Mouse (Mus musculus): ENCODE results near the gene Angel1. TPM values are rescaled to one million over a fixed set of nuclear protein-coding genes. Genes with fewer than 3 reads are reported as not detected.

The Angel1 gene
- polyA plus RNA-seq, 1 experiment = 7.3 TPM

DNA sequence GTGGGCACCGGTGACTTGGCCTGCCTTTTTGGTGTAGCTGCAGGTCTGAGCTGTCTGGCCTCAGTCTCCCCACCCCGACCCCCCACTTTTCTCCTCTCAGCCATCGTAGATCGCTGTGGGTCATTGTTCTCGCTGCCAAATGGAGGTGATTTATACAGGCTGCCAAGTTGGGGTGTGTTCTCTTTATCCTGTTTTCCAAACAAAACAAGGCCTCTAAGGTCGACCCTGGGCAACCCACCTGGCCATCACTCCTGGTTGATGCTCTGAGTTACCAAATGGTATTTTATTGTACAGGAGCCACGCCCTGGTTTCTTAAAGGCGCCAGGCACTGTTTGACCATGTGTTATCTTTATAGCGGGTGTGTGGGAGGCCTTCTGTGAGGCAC is 46.7 kb downstream of the Angel1 start:
- Histone ChIP-seq H3K4me3 (ENCODE audit: insufficient read depth, low read depth, low read length) (peak overlapping the region; percentile 86), H3K27ac (ENCODE audit: insufficient read depth, low read depth, low read length) (no peak overlapping the region), H3K27me3 (replicated peaks; ENCODE audit: control insufficient read depth, insufficient read depth, low read length) (no peaks in the 10 kb centered on the region), H3K36me3 (ENCODE audit: control insufficient read depth, insufficient read depth, low read length) (no peaks in the 10 kb centered on the region), H3K4me1 (ENCODE audit: control insufficient read depth, insufficient read depth, low read length) (no peaks in the 10 kb centered on the region; the same call in 1 of the 2 replicates)
- no peak for TF ChIP-seq CTCF (conservative IDR thresholded peaks at IDR 0.05; ENCODE audit: insufficient read depth, insufficient read length, low read depth, low read length)
- TF ChIP-seq POLR2A (IDR thresholded peaks at IDR 0.05; ENCODE audit: low read depth, low read length) = no peak
- DNase-seq = no peak
- WGBS = 5% methylated on average over 9 of the region's 9 CpGs

GRCm38 (mm10) chr12:86678591-86679545 is 47.4 kb downstream of the Angel1 start, which contains the start of gene Vash1:
Vash1 (plus strand) TSS chr12:86678700.
- WGBS = under 1% methylated on average over 94 of the region's 94 CpGs
- no peaks in the 10 kb centered on the region; the same call in 1 of the 2 replicates for H3K4me1 ChIP-seq (ENCODE audit: control insufficient read depth, insufficient read depth, low read length)
- no peaks in the 10 kb centered on the region for H3K36me3 ChIP-seq (ENCODE audit: control insufficient read depth, insufficient read depth, low read length)
- no peak within 1 kb of the TSS for H3K27ac ChIP-seq (ENCODE audit: insufficient read depth, low read depth, low read length)
- DNase-seq = peak; percentile 46
- no peaks in the 10 kb centered on the region for H3K27me3 ChIP-seq (replicated peaks; ENCODE audit: control insufficient read depth, insufficient read depth, low read length)
- peak within 1 kb of the TSS; percentile 86 for H3K4me3 ChIP-seq (ENCODE audit: insufficient read depth, low read depth, low read length)
- TF ChIP-seq CTCF (conservative IDR thresholded peaks at IDR 0.05; ENCODE audit: insufficient read depth, insufficient read length, low read depth, low read length) (no peak), POLR2A (IDR thresholded peaks at IDR 0.05; ENCODE audit: low read depth, low read length) (no peak)

- TF ChIP-seq POLR2A (IDR thresholded peaks at IDR 0.05; ENCODE audit: low read depth, low read length) (no peak), CTCF (conservative IDR thresholded peaks at IDR 0.05; ENCODE audit: insufficient read depth, insufficient read length, low read depth, low read length) (no peak)
- WGBS = 77% methylated on average over 5 of the region's 5 CpGs
- Histone ChIP-seq H3K4me1 (ENCODE audit: control insufficient read depth, insufficient read depth, low read length) (no peaks in the 10 kb centered on the region), H3K36me3 (ENCODE audit: control insufficient read depth, insufficient read depth, low read length) (no peaks in the 10 kb centered on the region), H3K27ac (ENCODE audit: insufficient read depth, low read depth, low read length) (no peak overlapping the region), H3K27me3 (replicated peaks; ENCODE audit: control insufficient read depth, insufficient read depth, low read length) (no peaks in the 10 kb centered on the region), H3K4me3 (ENCODE audit: insufficient read depth, low read depth, low read length) (no peak overlapping the region)
- DNase-seq = no peak
Observed at GRCm38 (mm10) chr12:86672507-86672906, 53.8 kb downstream of the Angel1 start.

GRCm38 (mm10) chr12:86672105-86672504 is 54.2 kb downstream of the Angel1 start:
- WGBS = 74% methylated on average over 4 of the region's 4 CpGs
- Histone ChIP-seq H3K27me3 (replicated peaks; ENCODE audit: control insufficient read depth, insufficient read depth, low read length) (no peaks in the 10 kb centered on the region), H3K4me1 (ENCODE audit: control insufficient read depth, insufficient read depth, low read length) (no peaks in the 10 kb centered on the region), H3K27ac (ENCODE audit: insufficient read depth, low read depth, low read length) (no peak overlapping the region), H3K36me3 (ENCODE audit: control insufficient read depth, insufficient read depth, low read length) (no peaks in the 10 kb centered on the region), H3K4me3 (ENCODE audit: insufficient read depth, low read depth, low read length) (no peak overlapping the region)
- no peak for TF ChIP-seq POLR2A (IDR thresholded peaks at IDR 0.05; ENCODE audit: low read depth, low read length)
- DNase-seq = no peak

DNA sequence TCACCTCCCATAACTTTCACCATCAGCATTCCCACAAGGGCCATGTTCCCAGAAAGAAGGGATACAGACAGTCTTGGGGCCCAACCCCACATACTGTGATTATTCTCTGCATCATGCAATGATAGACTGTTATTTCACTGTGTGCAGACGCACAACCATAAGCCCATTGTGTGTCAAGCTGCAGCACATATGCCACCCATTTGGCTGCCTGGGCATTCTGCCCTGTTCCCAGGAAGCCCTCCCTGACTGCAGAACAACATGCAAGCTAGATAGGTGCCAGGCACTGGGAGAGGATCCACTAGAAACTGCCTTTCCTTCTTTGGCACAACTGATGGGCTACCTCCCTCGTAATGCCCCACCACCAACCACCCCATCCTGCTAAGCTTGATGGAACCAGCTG is 57.9 kb downstream of the Angel1 start:
- no peak for TF ChIP-seq CTCF (conservative IDR thresholded peaks at IDR 0.05; ENCODE audit: insufficient read depth, insufficient read length, low read depth, low read length)
- TF ChIP-seq POLR2A (IDR thresholded peaks at IDR 0.05; ENCODE audit: low read depth, low read length) = no peak
- DNase-seq = no peak
- no peaks in the 10 kb centered on the region for H3K36me3 ChIP-seq (ENCODE audit: control insufficient read depth, insufficient read depth, low read length)
- no peaks in the 10 kb centered on the region for H3K4me1 ChIP-seq (ENCODE audit: control insufficient read depth, insufficient read depth, low read length)
- H3K27me3 ChIP-seq (replicated peaks; ENCODE audit: control insufficient read depth, insufficient read depth, low read length) = no peaks in the 10 kb centered on the region
- no peak overlapping the region for H3K27ac ChIP-seq (ENCODE audit: insufficient read depth, low read depth, low read length)
- no peak overlapping the region for H3K4me3 ChIP-seq (ENCODE audit: insufficient read depth, low read depth, low read length)
- 96% methylated on average over 2 of the region's 2 CpGs for WGBS

GRCm38 (mm10) chr12:86665656-86666055 is 60.6 kb downstream of the Angel1 start:
- DNase-seq = no peak
- no peaks in the 10 kb centered on the region for H3K27me3 ChIP-seq (replicated peaks; ENCODE audit: control insufficient read depth, insufficient read depth, low read length)
- WGBS = 45% methylated on average over 3 of the region's 3 CpGs
- H3K36me3 ChIP-seq (ENCODE audit: control insufficient read depth, insufficient read depth, low read length) = no peaks in the 10 kb centered on the region
- no peak for TF ChIP-seq CTCF (conservative IDR thresholded peaks at IDR 0.05; ENCODE audit: insufficient read depth, insufficient read length, low read depth, low read length)
- no peak for TF ChIP-seq POLR2A (IDR thresholded peaks at IDR 0.05; ENCODE audit: low read depth, low read length)
- H3K4me1 ChIP-seq (ENCODE audit: control insufficient read depth, insufficient read depth, low read length) = no peaks in the 10 kb centered on the region
- H3K4me3 ChIP-seq (ENCODE audit: insufficient read depth, low read depth, low read length) = no peak overlapping the region
- H3K27ac ChIP-seq (ENCODE audit: insufficient read depth, low read depth, low read length) = no peak overlapping the region

DNA sequence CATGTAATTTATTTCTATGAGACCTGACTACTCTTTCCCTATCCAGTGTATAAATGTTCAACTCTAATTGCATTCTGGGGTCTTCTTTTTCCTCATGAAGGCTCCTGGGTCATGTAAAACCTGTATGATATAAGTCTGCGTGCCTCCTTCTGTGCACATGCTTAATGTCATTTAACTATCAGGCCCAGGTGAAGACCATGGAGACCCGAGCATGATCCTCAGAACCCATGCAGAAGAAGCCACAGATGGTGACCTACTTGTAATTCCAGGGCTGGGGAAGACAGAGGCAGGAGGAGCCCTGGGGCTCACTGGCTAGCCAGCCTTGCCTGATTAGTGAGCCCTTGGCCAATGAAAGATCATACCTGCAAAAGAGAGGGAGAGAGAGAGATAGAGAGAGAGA is 65.8 kb downstream of the Angel1 start:
- 76% methylated on average over 2 of the region's 2 CpGs for WGBS
- no peaks in the 10 kb centered on the region for H3K4me1 ChIP-seq (ENCODE audit: control insufficient read depth, insufficient read depth, low read length)
- no peaks in the 10 kb centered on the region for H3K36me3 ChIP-seq (ENCODE audit: control insufficient read depth, insufficient read depth, low read length)
- TF ChIP-seq POLR2A (IDR thresholded peaks at IDR 0.05; ENCODE audit: low read depth, low read length) (no peak), CTCF (conservative IDR thresholded peaks at IDR 0.05; ENCODE audit: insufficient read depth, insufficient read length, low read depth, low read length) (no peak)
- H3K4me3 ChIP-seq (ENCODE audit: insufficient read depth, low read depth, low read length) = no peak overlapping the region
- no peaks in the 10 kb centered on the region for H3K27me3 ChIP-seq (replicated peaks; ENCODE audit: control insufficient read depth, insufficient read depth, low read length)
- DNase-seq = no peak
- H3K27ac ChIP-seq (ENCODE audit: insufficient read depth, low read depth, low read length) = no peak overlapping the region
